Mouse (Mus musculus) stomach, postnatal 0 days (tissue): ENCODE measurements at regions not wholly inside any gene's neighbourhood (a gene's known extent, or its start where the extent isn't known, plus 50 kb on each side); places are given as distances from the start of the nearest gene placed in this dataset.

Experiments used
- ATAC-seq: fragments of 200-750 bp; cut with Nextera tagmentation; 2 replicates; pipeline ENCODE4 v1.8.0; 2017; ENCODE audit not compliant: low FRiP score, low TSS enrichment
- DNase-seq: peaks from one replicate; pipeline ENCODE4 v3.0.0-alpha.2; 2016; ENCODE audit warnings: low spot score
- H3K27ac ChIP-seq: fragments of 300-500 bp; sonication (generic); replicated peaks from 2 replicates; pipeline ENCODE4 v1.5.1; 2014; ENCODE audit warnings: mild to moderate bottlenecking, control low read depth
- H3K27me3 ChIP-seq: fragments of 300-500 bp; sonication (generic); 2 replicates; pipeline ENCODE4 v1.6.1; 2014; ENCODE audit warnings: low read length; ENCODE audit not compliant: control insufficient read depth, insufficient read depth
- H3K36me3 ChIP-seq: fragments of 300-500 bp; sonication (generic); 2 replicates; pipeline ENCODE4 v1.6.1; 2014; ENCODE audit warnings: low read length, mixed read lengths; ENCODE audit not compliant: control insufficient read depth, insufficient read depth
- H3K4me1 ChIP-seq: fragments of 300-500 bp; sonication (generic); replicated peaks from 2 replicates; pipeline ENCODE4 v1.6.1; 2014; ENCODE audit warnings: antibody characterized with exemption; ENCODE audit not compliant: control insufficient read depth, insufficient read depth
- H3K4me2 ChIP-seq: fragments of 300-500 bp; sonication (generic); replicated peaks from 2 replicates; pipeline ENCODE4 v1.6.1; 2014; ENCODE audit warnings: low read depth, mild to moderate bottlenecking, control low read depth, moderate library complexity
- H3K4me3 ChIP-seq: fragments of 300-500 bp; sonication (generic); 2 replicates; pipeline ENCODE4 v1.5.1; 2014; ENCODE audit warnings: low read depth, low read length, control low read depth
- H3K9ac ChIP-seq: fragments of 300-500 bp; sonication (generic); 2 replicates; pipeline ENCODE4 v1.6.1; 2014; ENCODE audit warnings: mild to moderate bottlenecking, low read length, control low read depth, mixed read lengths
- H3K9me3 ChIP-seq: fragments of 300-500 bp; sonication (generic); 2 replicates; pipeline ENCODE4 v1.6.1; 2016; ENCODE audit warnings: low read length; ENCODE audit not compliant: control insufficient read depth
- CTCF ChIP-seq: IDR thresholded peaks from 2 replicates; pipeline ENCODE4 v1.5.1; 2016; ENCODE audit warnings: antibody characterized with exemption, low read depth, mild to moderate bottlenecking, moderate library complexity
- EP300 ChIP-seq: optimal IDR thresholded peaks from 2 replicates; pipeline ENCODE3; 2016; ENCODE audit warnings: antibody characterized with exemption
- WGBS: fragments of 180-500 bp; shearing (Covaris S2); extraction: QIAGEN DNeasy Blood & Tissue Kit; methylation state at CpG from one replicate; pipeline ENCODE4 v1.1.7; 2014; 5-methylcytosine and 5-hydroxymethylcytosine counted together

DNA sequence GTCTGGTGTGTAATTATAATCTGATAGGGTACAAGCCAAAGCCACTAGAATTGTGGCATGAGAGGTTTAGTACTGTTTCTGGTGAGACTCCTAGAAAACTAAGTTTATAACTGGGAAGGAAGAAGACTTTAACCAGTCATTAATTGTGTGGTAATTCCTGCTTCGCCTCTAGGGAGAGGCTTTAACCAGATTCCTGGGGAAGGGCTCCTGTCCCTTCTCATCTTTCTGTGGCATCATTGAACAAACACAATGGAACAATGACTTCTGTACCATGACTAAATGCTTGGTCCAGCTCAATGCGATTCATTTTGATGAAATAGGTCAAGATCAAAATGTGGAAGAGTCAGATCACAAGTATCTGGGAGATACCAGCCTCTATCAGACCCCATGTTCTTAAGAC is 206.6 kb downstream of the 1700129C05Rik start:
- H3K4me3 ChIP-seq: no peak overlapping the region
- no peaks in the 10 kb centered on the region for H3K27me3 ChIP-seq
- no peaks in the 10 kb centered on the region for H3K36me3 ChIP-seq
- H3K4me1 ChIP-seq: no peaks in the 10 kb centered on the region
- 76% methylated on average over 2 of the region's 2 CpGs for WGBS
- TF ChIP-seq CTCF (no peak), EP300 (no peak)
- no peak overlapping the region for H3K4me2 ChIP-seq
- H3K27ac ChIP-seq: no peak overlapping the region
- H3K9me3 ChIP-seq: no peaks in the 10 kb centered on the region
- no peak overlapping the region for H3K9ac ChIP-seq
- ATAC-seq: no peak
- no peak for DNase-seq

DNA sequence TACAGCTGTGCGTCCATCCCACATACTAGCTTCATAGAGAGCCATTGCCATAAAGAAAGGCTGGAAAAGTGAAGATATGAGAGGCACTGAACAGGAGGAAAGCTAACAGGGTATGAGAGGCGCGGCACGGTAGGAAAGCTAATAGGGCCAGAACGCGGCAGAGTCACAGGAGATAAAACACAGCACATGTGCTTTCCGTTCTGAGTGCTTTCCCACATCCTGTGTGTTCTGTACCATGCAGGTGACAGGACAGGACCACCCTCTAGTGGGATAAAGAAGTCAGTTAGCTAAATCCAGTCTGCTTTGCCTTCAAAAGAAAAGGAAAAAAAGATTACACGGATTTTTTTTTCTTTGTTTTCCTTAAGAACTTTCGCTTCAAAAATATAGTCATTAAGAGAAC is 224.8 kb downstream of the 1700129C05Rik start:
- 40% methylated on average over 9 of the region's 9 CpGs for WGBS

GRCm38 (mm10) chr14:58917228-58917627 is 225.5 kb downstream of the 1700129C05Rik start:
- Histone ChIP-seq H3K4me1 (no peaks in the 10 kb centered on the region), H3K4me2 (no peak overlapping the region), H3K27ac (no peak overlapping the region), H3K9me3 (no peaks in the 10 kb centered on the region), H3K27me3 (no peaks in the 10 kb centered on the region), H3K4me3 (no peak overlapping the region), H3K9ac (no peak overlapping the region), H3K36me3 (no peaks in the 10 kb centered on the region)
- ATAC-seq (no peak), DNase-seq (no peak)
- no peak for TF ChIP-seq EP300
- 84% methylated on average over 3 of the region's 3 CpGs for WGBS

More for the DNA sequence above, 224.8 kb downstream of the 1700129C05Rik start:
- Histone ChIP-seq H3K4me3 (no peak overlapping the region), H3K4me2 (no peak overlapping the region), H3K36me3 (no peaks in the 10 kb centered on the region), H3K9me3 (no peaks in the 10 kb centered on the region), H3K27me3 (no peaks in the 10 kb centered on the region), H3K27ac (no peak overlapping the region), H3K9ac (no peak overlapping the region), H3K4me1 (no peaks in the 10 kb centered on the region)
- DNase-seq (no peak), ATAC-seq (no peak)
- TF ChIP-seq CTCF (peak; percentile 56), EP300 (no peak)

DNA sequence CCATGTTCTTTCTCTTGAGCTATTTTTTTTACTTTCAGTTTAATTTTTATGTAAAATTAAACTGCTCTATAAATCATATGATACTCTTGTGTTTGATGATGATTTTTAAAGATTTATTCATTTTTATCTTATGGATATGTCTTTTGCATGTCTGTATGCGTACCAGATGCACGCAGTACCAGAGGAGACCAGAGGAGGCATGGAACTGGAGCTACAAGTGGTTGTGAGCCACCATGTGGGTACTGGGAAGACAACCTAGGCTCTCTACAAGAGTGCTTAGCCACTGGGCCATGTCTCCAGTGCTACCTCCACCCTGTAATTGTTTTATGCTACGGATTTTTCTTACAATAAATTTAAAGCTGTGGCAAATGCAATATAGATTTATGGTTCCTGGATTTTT is 227.8 kb downstream of the 1700129C05Rik start:
- H3K4me2 ChIP-seq: no peak overlapping the region
- no peak for ATAC-seq

GRCm38 (mm10) chr14:58910846-58911245 is 231.8 kb downstream of the 1700129C05Rik start:
- no peaks in the 10 kb centered on the region for H3K27me3 ChIP-seq
- 83% methylated on average over 1 of the region's 1 CpGs for WGBS
- no peak overlapping the region for H3K27ac ChIP-seq
- H3K4me1 ChIP-seq: no peaks in the 10 kb centered on the region
- H3K4me2 ChIP-seq: no peak overlapping the region
- H3K36me3 ChIP-seq: no peaks in the 10 kb centered on the region
- ATAC-seq: no peak
- DNase-seq: no peak
- H3K9ac ChIP-seq: no peak overlapping the region
- H3K4me3 ChIP-seq: no peak overlapping the region
- TF ChIP-seq CTCF (no peak), EP300 (no peak)
- H3K9me3 ChIP-seq: no peaks in the 10 kb centered on the region

More for the DNA sequence above, 227.8 kb downstream of the 1700129C05Rik start:
- WGBS: 90% methylated on average over 3 of the region's 3 CpGs
- H3K9me3 ChIP-seq: no peaks in the 10 kb centered on the region
- no peaks in the 10 kb centered on the region for H3K36me3 ChIP-seq
- DNase-seq: no peak
- no peak overlapping the region for H3K4me3 ChIP-seq
- TF ChIP-seq EP300 (no peak), CTCF (peak; percentile 22)
- H3K4me1 ChIP-seq: no peaks in the 10 kb centered on the region
- no peak overlapping the region for H3K27ac ChIP-seq
- no peaks in the 10 kb centered on the region for H3K27me3 ChIP-seq
- no peak overlapping the region for H3K9ac ChIP-seq

DNA sequence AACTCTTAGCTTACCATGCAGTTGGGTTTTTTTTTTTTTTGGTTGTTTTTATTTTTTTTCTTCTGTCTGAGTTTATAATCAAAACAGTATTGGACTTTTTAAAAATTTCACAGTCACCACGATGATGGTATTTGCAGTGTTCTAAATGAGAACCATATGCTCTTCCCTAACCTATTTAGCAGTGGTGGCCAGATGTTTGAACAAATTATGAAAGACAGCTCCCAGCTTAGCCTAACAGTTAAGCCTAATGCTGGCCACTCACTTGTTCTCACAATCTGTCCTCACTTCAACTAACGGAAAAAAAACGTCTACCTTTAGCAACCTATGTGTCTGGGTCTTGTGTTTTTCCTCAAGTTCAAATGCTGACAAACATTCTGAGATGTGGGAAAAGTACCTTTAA is 234.8 kb downstream of the 1700129C05Rik start:
- whole genome bisulfite sequencing: 55% methylated on average over 3 of the region's 3 CpGs
- Histone ChIP-seq H3K4me3 (no peak overlapping the region), H3K36me3 (no peaks in the 10 kb centered on the region), H3K9ac (no peak overlapping the region), H3K4me2 (no peak overlapping the region), H3K4me1 (no peaks in the 10 kb centered on the region), H3K27ac (no peak overlapping the region), H3K9me3 (no peaks in the 10 kb centered on the region), H3K27me3 (no peaks in the 10 kb centered on the region)
- ATAC-seq: no peak
- TF ChIP-seq EP300: no peak
- DNase-seq: no peak
